Mouse (Mus musculus): ENCODE results near the gene Ankk1. TPM values are rescaled to one million over a fixed set of nuclear protein-coding genes. Genes with fewer than 3 reads are reported as not detected.

The Ankk1 gene
- polyA plus RNA-seq, 1 experiment: not detected

GRCm38 (mm10) chr9:49386119-49386518 is 40.7 kb downstream of the Ankk1 start:
- no peaks in the 10 kb centered on the region for H3K27me3 ChIP-seq (ENCODE audit: control insufficient read depth, insufficient read depth, low read length)
- H3K27ac ChIP-seq (ENCODE audit: insufficient read depth, low read depth, low read length): no peak overlapping the region
- TF ChIP-seq CTCF (IDR thresholded peaks at IDR 0.05; ENCODE audit: extremely low read depth, insufficient read length, insufficient replicate concordance, low read depth, low read length) (no peak), POLR2A (IDR thresholded peaks at IDR 0.05; ENCODE audit: low read depth, low read length) (no peak)
- no peaks in the 10 kb centered on the region for H3K4me1 ChIP-seq (ENCODE audit: control insufficient read depth, insufficient read depth, insufficient read length, low read length)
- H3K4me3 ChIP-seq (ENCODE audit: low read depth, low read length): no peak overlapping the region
- WGBS: 23% methylated on average over 11 of the region's 11 CpGs
- no peaks in the 10 kb centered on the region for H3K36me3 ChIP-seq (ENCODE audit: control insufficient read depth, insufficient read depth, low read length)

DNA sequence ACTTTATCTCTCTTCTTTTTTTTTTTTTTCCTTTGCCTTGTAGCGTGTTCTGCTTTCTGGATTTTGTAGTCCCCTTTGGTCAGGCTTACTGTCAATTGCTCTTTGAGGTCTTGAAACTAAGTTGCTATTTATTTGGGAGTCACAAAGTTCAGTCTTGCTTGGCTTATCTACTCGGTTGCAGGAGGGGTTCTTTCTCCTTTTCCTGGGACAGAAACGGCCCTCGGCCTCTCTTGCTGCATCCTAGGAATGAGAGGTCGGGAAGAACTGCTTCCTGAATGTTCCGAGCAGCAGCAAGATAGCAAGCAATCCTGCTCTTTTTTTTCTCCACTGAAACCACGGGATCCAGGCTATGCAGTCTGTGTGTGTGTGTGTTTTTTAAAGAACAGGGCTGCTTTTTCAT is 41.5 kb downstream of the Ankk1 start:
- 13% methylated on average over 7 of the region's 7 CpGs for WGBS
- H3K27me3 ChIP-seq (ENCODE audit: control insufficient read depth, insufficient read depth, low read length): no peaks in the 10 kb centered on the region
- no peak overlapping the region for H3K4me3 ChIP-seq (ENCODE audit: low read depth, low read length)
- no peaks in the 10 kb centered on the region for H3K36me3 ChIP-seq (ENCODE audit: control insufficient read depth, insufficient read depth, low read length)
- no peak for TF ChIP-seq CTCF (IDR thresholded peaks at IDR 0.05; ENCODE audit: extremely low read depth, insufficient read length, insufficient replicate concordance, low read depth, low read length)
- no peak for TF ChIP-seq POLR2A (IDR thresholded peaks at IDR 0.05; ENCODE audit: low read depth, low read length)
- H3K27ac ChIP-seq (ENCODE audit: insufficient read depth, low read depth, low read length): no peak overlapping the region
- no peaks in the 10 kb centered on the region for H3K4me1 ChIP-seq (ENCODE audit: control insufficient read depth, insufficient read depth, insufficient read length, low read length)

DNA sequence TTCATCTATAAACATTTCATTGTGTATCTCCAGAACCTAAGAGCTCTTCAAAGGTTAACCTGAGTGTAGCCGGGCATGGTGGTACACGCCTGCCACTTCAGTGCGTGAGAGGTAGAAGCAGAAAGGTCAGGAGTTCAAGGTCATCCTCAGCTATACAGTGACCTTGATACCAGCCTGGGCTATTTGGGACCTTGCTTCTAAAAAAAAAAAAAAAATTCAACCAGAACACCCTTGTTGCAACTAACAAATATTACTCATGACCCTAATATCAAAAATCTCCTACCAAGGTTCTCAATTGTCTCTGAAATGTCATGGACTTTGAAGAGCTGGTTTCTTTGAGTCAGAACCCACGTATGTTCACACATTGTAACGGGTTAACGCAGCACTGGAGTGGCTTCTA is 42.0 kb downstream of the Ankk1 start:
- TF ChIP-seq CTCF (IDR thresholded peaks at IDR 0.05; ENCODE audit: extremely low read depth, insufficient read length, insufficient replicate concordance, low read depth, low read length): no peak
- TF ChIP-seq POLR2A (IDR thresholded peaks at IDR 0.05; ENCODE audit: low read depth, low read length): no peak
- no peak overlapping the region for H3K27ac ChIP-seq (ENCODE audit: insufficient read depth, low read depth, low read length)
- no peaks in the 10 kb centered on the region for H3K4me1 ChIP-seq (ENCODE audit: control insufficient read depth, insufficient read depth, insufficient read length, low read length)
- 84% methylated on average over 6 of the region's 6 CpGs for WGBS
- H3K36me3 ChIP-seq (ENCODE audit: control insufficient read depth, insufficient read depth, low read length): no peaks in the 10 kb centered on the region
- no peak overlapping the region for H3K4me3 ChIP-seq (ENCODE audit: low read depth, low read length)
- H3K27me3 ChIP-seq (ENCODE audit: control insufficient read depth, insufficient read depth, low read length): no peaks in the 10 kb centered on the region

DNA sequence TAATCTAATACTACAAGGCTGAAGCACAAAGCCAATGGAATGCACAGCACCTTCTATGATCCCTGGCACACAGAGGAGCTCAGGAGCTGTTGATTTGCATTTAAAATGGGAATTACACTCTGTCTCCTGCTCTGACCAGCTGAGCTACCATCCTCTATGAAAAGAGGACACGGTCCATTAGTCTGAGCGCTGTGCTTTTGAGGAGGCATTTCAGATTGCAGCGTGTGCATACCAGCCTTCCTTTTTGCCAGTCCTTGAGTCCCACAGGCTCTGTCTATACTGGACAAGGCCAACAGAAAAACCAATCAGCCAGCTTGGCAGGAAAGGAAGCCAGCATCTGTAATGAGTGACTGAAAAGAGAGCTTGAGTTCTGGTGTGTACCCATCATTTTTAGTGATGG is 42.8 kb downstream of the Ankk1 start:
- Histone ChIP-seq H3K36me3 (ENCODE audit: control insufficient read depth, insufficient read depth, low read length) (no peaks in the 10 kb centered on the region), H3K4me1 (ENCODE audit: control insufficient read depth, insufficient read depth, insufficient read length, low read length) (no peaks in the 10 kb centered on the region), H3K27me3 (ENCODE audit: control insufficient read depth, insufficient read depth, low read length) (no peaks in the 10 kb centered on the region), H3K4me3 (ENCODE audit: low read depth, low read length) (no peak overlapping the region), H3K27ac (ENCODE audit: insufficient read depth, low read depth, low read length) (no peak overlapping the region)
- no peak for TF ChIP-seq POLR2A (IDR thresholded peaks at IDR 0.05; ENCODE audit: low read depth, low read length)
- no peak for TF ChIP-seq CTCF (IDR thresholded peaks at IDR 0.05; ENCODE audit: extremely low read depth, insufficient read length, insufficient replicate concordance, low read depth, low read length)
- 95% methylated on average over 3 of the region's 3 CpGs for WGBS

GRCm38 (mm10) chr9:49379962-49380361 is 46.9 kb downstream of the Ankk1 start:
- H3K27me3 ChIP-seq (ENCODE audit: control insufficient read depth, insufficient read depth, low read length): no peaks in the 10 kb centered on the region
- no peak overlapping the region for H3K27ac ChIP-seq (ENCODE audit: insufficient read depth, low read depth, low read length)
- H3K36me3 ChIP-seq (ENCODE audit: control insufficient read depth, insufficient read depth, low read length): no peaks in the 10 kb centered on the region
- no peak overlapping the region for H3K4me3 ChIP-seq (ENCODE audit: low read depth, low read length)
- TF ChIP-seq CTCF (IDR thresholded peaks at IDR 0.05; ENCODE audit: extremely low read depth, insufficient read length, insufficient replicate concordance, low read depth, low read length): no peak
- TF ChIP-seq POLR2A (IDR thresholded peaks at IDR 0.05; ENCODE audit: low read depth, low read length): no peak
- H3K4me1 ChIP-seq (ENCODE audit: control insufficient read depth, insufficient read depth, insufficient read length, low read length): no peaks in the 10 kb centered on the region
- 88% methylated on average over 4 of the region's 4 CpGs for WGBS

GRCm38 (mm10) chr9:49373946-49374345 is 52.9 kb downstream of the Ankk1 start:
- Histone ChIP-seq H3K4me3 (ENCODE audit: low read depth, low read length) (no peak overlapping the region), H3K27ac (ENCODE audit: insufficient read depth, low read depth, low read length) (no peak overlapping the region), H3K36me3 (ENCODE audit: control insufficient read depth, insufficient read depth, low read length) (no peaks in the 10 kb centered on the region), H3K27me3 (ENCODE audit: control insufficient read depth, insufficient read depth, low read length) (no peaks in the 10 kb centered on the region), H3K4me1 (ENCODE audit: control insufficient read depth, insufficient read depth, insufficient read length, low read length) (no peaks in the 10 kb centered on the region)
- whole genome bisulfite sequencing: 78% methylated on average over 2 of the region's 2 CpGs
- TF ChIP-seq POLR2A (IDR thresholded peaks at IDR 0.05; ENCODE audit: low read depth, low read length) (no peak), CTCF (IDR thresholded peaks at IDR 0.05; ENCODE audit: extremely low read depth, insufficient read length, insufficient replicate concordance, low read depth, low read length) (no peak)

- H3K4me3 ChIP-seq (ENCODE audit: low read depth, low read length): no peak overlapping the region
- TF ChIP-seq CTCF (IDR thresholded peaks at IDR 0.05; ENCODE audit: extremely low read depth, insufficient read length, insufficient replicate concordance, low read depth, low read length) (no peak), POLR2A (IDR thresholded peaks at IDR 0.05; ENCODE audit: low read depth, low read length) (no peak)
- no peaks in the 10 kb centered on the region for H3K27me3 ChIP-seq (ENCODE audit: control insufficient read depth, insufficient read depth, low read length)
- no peaks in the 10 kb centered on the region for H3K36me3 ChIP-seq (ENCODE audit: control insufficient read depth, insufficient read depth, low read length)
- H3K4me1 ChIP-seq (ENCODE audit: control insufficient read depth, insufficient read depth, insufficient read length, low read length): peaks cover 2% of the 10 kb centered on the region; the same call in 1 of the 2 replicates
- no peak overlapping the region for H3K27ac ChIP-seq (ENCODE audit: insufficient read depth, low read depth, low read length)
- WGBS: 5% methylated on average over 5 of the region's 5 CpGs
Observed at GRCm38 (mm10) chr9:49365763-49366162, 61.1 kb downstream of the Ankk1 start.

Other genes with a start within 250 kb of the Ankk1 start
- gene Gm4894, start 176.5 kb downstream of the Ankk1 start, polyA plus RNA-seq (2012; rRNA removed): not detected in 2 replicates
- not detected in 2 replicates for gene Drd2, start 86.4 kb downstream of the Ankk1 start, polyA plus RNA-seq (2012; rRNA removed)
- 0.22 and 0.34 TPM in 2 replicates for gene Ttc12, start 59.2 kb upstream of the Ankk1 start, polyA plus RNA-seq (2012; rRNA removed)